Mouse (Mus musculus) limb, embryonic 13.5 days (tissue): ENCODE results near the gene Snrpc. TPM values are rescaled to one million over a fixed set of nuclear protein-coding genes. Genes with fewer than 3 reads are reported as not detected.

Experiments used
- ATAC-seq: fragments of 200-750 bp; cut with Nextera tagmentation; 2 replicates; pipeline ENCODE4 v1.8.0; 2017; ENCODE audit warnings: low read depth, moderate number of reproducible peaks, moderate TSS enrichment; ENCODE audit not compliant: low FRiP score
- H3K27ac ChIP-seq: fragments of 300-500 bp; sonication (generic); 2 replicates; pipeline ENCODE4 v1.5.1; 2015; ENCODE audit warnings: inconsistent platforms, mild to moderate bottlenecking, moderate library complexity
- H3K27me3 ChIP-seq: fragments of 300-500 bp; sonication (generic); 2 replicates; pipeline ENCODE4 v1.6.1; 2015; ENCODE audit warnings: mild to moderate bottlenecking, inconsistent platforms
- H3K36me3 ChIP-seq: fragments of 300-500 bp; sonication (generic); 2 replicates; pipeline ENCODE4 v1.6.1; 2015; ENCODE audit warnings: inconsistent platforms, mild to moderate bottlenecking, moderate library complexity
- H3K4me1 ChIP-seq: fragments of 300-500 bp; sonication (generic); 2 replicates; pipeline ENCODE4 v1.6.1; 2015; ENCODE audit warnings: inconsistent platforms
- H3K4me2 ChIP-seq: fragments of 300-500 bp; sonication (generic); replicated peaks from 2 replicates; pipeline ENCODE4 v1.6.1; 2015; ENCODE audit warnings: inconsistent platforms, mild to moderate bottlenecking, moderate library complexity
- H3K4me3 ChIP-seq: fragments of 300-500 bp; sonication (generic); 2 replicates; pipeline ENCODE4 v1.5.1; 2015; ENCODE audit warnings: moderate library complexity, mild to moderate bottlenecking, inconsistent platforms
- H3K9ac ChIP-seq: fragments of 300-500 bp; sonication (generic); 2 replicates; pipeline ENCODE4 v1.6.1; 2015; ENCODE audit warnings: mild to moderate bottlenecking, inconsistent platforms
- H3K9me3 ChIP-seq: fragments of 300-500 bp; sonication (generic); 2 replicates; pipeline ENCODE4 v1.6.1; 2016; ENCODE audit warnings: inconsistent platforms
- WGBS: fragments of 180-500 bp; shearing (Covaris S2); methylation state at CpG from one replicate; pipeline ENCODE4 v1.1.7; 2015; 5-methylcytosine and 5-hydroxymethylcytosine counted together
- polyA plus RNA-seq: library from polyadenylated mRNA; unstranded; fragments of >200 nt; fragmentation: Nextera tagmentation; extraction: Ambion mirVana; gene quantifications from 2 replicates; pipeline ENCODE4 v1.2.1, GENCODE M21; 2015

The Snrpc gene
- polyA plus RNA-seq, 1 experiment from 2014 or later = 355 TPM

DNA sequence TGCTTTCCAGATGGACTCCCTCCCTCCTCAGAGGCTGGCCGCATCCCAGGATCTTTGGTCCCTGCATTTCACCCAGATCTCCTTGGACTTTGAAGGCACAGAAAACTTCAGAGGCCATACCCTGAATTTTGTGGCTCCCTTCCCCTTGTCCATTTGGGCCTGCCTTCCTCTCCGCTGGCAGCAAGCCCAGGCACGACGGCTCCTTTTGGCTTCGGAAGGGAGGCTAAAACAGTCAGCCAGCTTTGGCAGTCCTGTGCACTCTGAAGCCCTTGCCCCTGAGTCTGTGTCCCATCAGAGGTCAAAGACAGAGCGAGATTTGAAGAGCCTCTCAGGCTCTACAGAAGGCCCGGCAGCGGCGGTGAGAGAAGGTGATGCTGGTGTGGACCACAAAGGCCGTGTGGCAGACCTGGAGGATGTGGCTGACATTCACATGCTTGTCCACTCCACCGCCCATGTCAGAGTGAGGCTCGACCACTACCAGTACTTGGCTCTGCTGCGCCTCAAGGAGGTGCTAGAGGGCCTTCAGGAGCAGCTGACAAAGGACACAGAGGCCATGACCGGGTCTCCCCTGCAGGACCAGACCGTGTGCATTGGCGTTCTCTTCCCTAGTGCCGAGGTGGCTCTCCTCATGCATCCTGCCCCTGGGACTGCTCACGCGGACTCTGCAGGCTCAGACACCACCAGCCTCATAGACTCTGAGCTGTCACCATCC lies 48.7 kb downstream of the Snrpc start:
- ATAC-seq = no peak

More for the DNA sequence above, 48.7 kb downstream of the Snrpc start:
- H3K9me3 ChIP-seq = no peaks in the 10 kb centered on the region
- H3K36me3 ChIP-seq = peaks cover 90% of the 10 kb centered on the region
- H3K4me3 ChIP-seq = no peak overlapping the region
- no peak overlapping the region for H3K4me2 ChIP-seq
- H3K27me3 ChIP-seq = no peaks in the 10 kb centered on the region
- no peaks in the 10 kb centered on the region for H3K4me1 ChIP-seq
- no peak overlapping the region for H3K27ac ChIP-seq
- H3K9ac ChIP-seq = no peak overlapping the region
- WGBS = 85% methylated on average over 19 of the region's 19 CpGs

Other genes starting within 250 kb of the Snrpc start
- 99.5 and 102 TPM in 2 replicates for gene Nudt3, start 214.7 kb upstream of the Snrpc start, polyA plus RNA-seq
- gene RPS10-NUDT3, start 202.9 kb upstream of the Snrpc start, polyA plus RNA-seq = not detected in 2 replicates
- gene Rps10, start 201.5 kb upstream of the Snrpc start, polyA plus RNA-seq = 906 and 924 TPM in 2 replicates
- gene Pacsin1, start 182.6 kb upstream of the Snrpc start, polyA plus RNA-seq = 5.0 and 6.2 TPM in 2 replicates
- gene Spdef, start 109.2 kb upstream of the Snrpc start, polyA plus RNA-seq = 0.17 and 0.34 TPM in 2 replicates
- gene D17Wsu92e, start 17.5 kb upstream of the Snrpc start, polyA plus RNA-seq = 18.1 and 18.2 TPM in 2 replicates
- gene Uhrf1bp1, start 18.3 kb downstream of the Snrpc start, polyA plus RNA-seq = 6.7 and 7.5 TPM in 2 replicates
- gene Anks1, start 71.2 kb downstream of the Snrpc start, polyA plus RNA-seq = 14.1 and 16.5 TPM in 2 replicates
- gene Taf11, start 71.7 kb downstream of the Snrpc start, polyA plus RNA-seq = 81.0 and 90.6 TPM in 2 replicates
- gene Tcp11, start 242.5 kb downstream of the Snrpc start, polyA plus RNA-seq = 1.4 and 1.9 TPM in 2 replicates